Mouse (Mus musculus): ENCODE results near the gene Rmdn3.

Rmdn3 gene

DNA sequence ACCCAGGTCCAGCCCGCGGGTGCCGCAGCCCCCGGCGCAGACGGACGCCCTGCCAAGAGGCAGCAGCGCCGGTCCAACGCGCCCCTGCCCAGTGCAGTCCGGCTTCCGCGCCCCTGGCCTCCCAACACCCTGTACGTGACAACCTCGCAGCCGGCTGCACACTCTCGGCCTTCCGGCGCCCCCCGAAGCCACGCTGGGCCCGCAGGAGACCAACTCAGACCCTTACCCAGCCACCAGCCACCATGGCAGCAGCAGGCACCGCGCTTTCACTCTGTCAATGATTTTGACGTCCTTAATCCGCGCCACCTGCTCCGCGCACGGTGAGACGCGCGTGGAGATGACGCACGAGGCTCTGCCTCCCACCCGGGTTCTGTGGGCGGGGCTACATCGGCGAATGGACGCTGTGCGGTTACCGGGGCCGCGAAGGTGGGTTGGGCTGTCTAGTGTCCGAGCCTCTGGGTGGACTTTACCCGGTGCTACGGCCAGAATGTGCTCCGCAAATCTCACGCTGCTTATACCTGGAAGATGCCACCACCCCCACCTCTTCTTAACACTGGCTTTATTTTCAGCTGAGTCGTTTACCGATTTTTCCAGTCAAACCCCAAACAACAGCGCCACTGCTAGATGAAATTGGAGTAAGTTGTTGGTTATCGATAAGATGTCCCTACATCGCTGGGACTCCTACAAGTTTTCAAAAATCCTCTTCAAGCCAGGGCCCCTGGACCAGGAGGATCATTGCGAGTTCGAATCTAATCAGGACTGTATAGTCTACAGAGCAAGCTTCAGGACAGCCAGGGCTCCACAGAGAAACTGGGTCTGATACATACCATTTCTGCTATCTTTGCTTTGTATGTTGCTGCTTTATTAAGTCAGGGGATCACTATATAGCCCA, at the start of gene Rmdn3:
TSS of gene Rmdn3 (minus strand) at position 354 of the 892 bp plus-strand sequence.
- peak; percentile 84 for DNase-seq (ENCODE audit: low read depth, low spot score)

- no peak for DNase-seq (ENCODE audit: low read depth, low spot score)
These were observed 47.1 kb upstream of the Rmdn3 start for GRCm38 (mm10) chr2:119203871-119204460.

GRCm38 (mm10) chr2:119202914-119203453, 46.1 kb upstream of the Rmdn3 start:
- DNase-seq (ENCODE audit: low read depth, low spot score) = peak; percentile 27

DNA sequence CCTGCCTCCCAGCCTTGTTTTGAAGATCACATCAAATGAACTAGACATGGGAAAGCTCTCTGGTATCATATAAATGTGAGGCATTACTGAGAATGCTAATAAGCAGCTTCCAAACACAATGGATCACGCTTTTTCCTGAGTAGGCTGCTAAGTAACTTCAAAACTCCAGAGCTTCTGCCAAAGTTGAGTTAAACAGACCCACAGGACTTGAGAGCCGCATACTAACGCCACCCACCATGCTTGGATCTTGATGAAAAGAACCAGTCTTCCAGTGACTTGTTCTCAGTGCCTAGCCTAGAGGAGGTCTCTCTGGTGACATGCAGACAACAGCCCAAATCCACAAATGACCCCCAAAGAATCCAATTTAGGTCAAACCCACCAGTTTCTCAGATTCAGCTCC, 42.1 kb upstream of the Rmdn3 start:
- DNase-seq (ENCODE audit: low read depth, low spot score) = no peak

DNA sequence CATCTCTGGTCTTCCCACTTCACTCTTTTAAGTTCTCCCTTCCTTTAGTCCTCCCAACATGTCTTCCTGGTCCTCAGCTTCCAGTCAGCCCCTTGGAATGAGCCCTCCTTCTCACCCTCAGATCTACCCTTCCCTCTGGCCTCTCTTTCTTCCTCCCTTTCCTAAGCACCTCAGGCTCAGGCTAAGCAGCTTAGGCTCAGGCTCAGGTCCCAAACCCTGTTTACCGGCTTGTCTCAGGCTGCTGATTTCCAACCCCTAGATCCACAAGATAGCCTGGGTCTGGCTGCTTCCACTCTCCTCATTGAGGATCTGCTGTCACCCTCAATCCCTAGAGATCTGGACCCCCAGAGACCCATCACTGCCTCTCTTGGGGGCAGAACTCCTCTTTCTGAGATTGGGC, 41.2 kb upstream of the Rmdn3 start:
- DNase-seq (ENCODE audit: low read depth, low spot score) = no peak

DNA sequence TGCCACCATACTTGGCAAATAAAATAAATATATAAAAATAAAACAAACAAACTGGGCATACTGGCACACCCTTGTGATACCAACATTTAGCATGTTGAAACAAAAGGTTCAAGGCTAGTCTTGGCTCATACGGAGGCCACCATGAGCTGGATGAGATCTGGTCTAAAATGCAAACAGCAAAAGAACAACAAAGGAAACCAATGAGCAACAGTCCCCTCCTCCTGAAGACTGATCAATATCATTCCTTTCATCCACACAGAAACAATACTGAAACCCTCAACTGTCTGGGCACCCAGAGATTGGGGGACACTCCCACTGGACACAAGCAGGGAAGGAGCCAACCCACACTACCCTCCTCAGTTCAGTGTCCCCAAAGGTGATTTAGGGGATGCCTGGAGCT, 40.7 kb upstream of the Rmdn3 start:
- DNase-seq (ENCODE audit: low read depth, low spot score) = no peak

DNA sequence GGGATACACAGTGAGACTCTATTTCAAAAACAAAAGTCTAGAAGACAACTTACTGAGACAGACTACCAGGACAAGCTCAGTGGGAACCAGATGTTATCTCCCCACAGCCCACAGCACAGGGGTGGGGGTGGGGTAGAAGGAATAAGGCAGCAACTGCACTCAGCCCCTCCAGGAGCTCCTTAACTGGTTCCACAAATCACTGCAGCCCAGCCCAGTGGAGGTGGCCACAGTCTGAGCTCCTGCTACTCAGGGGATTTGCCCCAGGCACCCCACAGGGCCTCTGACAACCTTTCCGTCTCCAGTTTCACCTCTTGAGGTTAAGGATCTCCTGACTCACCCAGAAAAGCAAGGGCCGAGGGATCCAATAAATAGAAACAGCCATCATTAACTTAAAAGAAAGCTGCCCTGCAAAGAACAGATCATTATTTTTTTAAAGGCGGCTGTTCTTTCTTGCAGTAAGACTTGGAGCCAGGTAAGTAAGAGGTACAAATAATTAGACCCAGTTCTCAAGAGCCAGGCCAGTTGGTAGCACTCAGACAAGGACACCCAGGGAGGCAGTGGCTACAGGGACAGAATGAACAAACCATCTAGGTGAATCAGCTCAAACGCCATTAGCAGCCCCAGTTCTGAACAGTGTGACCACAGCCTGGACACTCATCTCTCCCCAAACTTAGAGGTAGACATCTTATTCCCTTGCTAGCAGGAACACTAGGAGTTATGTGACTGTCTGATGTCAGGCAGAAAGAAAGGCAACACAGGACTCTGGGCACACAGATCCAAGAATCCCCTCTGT, 39.7 kb upstream of the Rmdn3 start:
- DNase-seq (ENCODE audit: low read depth, low spot score) = no peak

GRCm38 (mm10) chr2:119194140-119194539, 37.3 kb upstream of the Rmdn3 start:
- DNase-seq (ENCODE audit: low read depth, low spot score) = peak; percentile 72

GRCm38 (mm10) chr2:119190969-119191368, 34.1 kb upstream of the Rmdn3 start:
- DNase-seq (ENCODE audit: low read depth, low spot score) = no peak

DNA sequence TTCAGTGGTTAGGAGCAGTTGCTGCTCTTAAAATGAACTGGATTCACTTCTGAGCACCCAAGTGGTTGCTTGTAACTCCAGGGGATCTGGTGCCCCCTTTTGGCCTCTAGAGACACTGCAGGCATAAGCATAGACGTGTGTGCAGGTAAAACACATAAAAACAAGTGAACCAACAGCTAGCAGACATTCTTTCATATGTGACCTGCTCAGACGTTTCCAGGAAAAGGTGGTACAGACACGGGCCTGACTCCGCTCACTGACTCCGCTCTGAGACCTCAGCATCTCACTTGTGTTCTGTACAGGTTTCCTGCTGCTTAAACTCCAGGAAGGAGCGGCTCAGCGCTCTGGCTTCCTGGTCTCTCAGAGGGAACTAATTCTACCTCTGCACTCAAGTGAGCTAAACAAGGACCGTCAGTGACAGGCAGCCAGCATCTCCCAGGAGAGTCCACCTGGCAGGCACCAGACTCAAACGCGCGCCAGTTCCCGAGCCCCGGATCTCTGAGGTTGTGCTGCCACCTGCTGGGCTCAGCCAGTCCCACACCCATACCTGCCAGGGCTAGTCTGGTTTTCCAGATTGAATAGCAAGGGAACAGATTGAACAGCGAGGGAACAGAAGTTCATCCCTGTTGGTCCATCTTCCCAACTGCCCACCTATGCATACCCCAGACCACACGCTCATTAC, 32.3 kb upstream of the Rmdn3 start:
- peak; percentile 77 for DNase-seq (ENCODE audit: low read depth, low spot score)

DNA sequence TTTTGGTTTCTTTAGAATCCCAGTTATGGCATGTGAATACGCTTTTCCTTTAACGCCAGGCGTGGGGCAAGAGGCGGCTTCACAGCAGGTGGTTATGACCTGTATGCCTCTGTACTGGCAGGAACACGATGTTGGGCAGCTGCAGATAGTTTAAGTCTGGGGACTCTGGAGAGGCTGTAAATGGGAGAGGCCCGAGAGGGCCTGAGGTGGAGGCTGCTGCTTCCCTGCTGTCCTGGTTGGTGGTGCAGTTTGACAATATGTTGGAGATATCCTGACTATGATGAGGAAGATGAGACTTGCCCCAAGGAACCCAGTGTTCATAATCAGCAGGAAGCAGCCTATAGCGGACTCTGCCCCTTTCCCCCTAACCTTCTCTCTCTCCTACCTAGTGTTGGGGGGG, 26.1 kb upstream of the Rmdn3 start:
- no peak for DNase-seq (ENCODE audit: low read depth, low spot score)

- DNase-seq (ENCODE audit: low read depth, low spot score) = no peak
These were observed 20.6 kb upstream of the Rmdn3 start for GRCm38 (mm10) chr2:119177384-119177939.

- no peak for DNase-seq (ENCODE audit: low read depth, low spot score)
These were observed 19.9 kb upstream of the Rmdn3 start for GRCm38 (mm10) chr2:119176761-119177160.

GRCm38 (mm10) chr2:119175614-119176013, 18.8 kb upstream of the Rmdn3 start:
- DNase-seq (ENCODE audit: low read depth, low spot score) = no peak

GRCm38 (mm10) chr2:119174866-119175265, 18.0 kb upstream of the Rmdn3 start:
- no peak for DNase-seq (ENCODE audit: low read depth, low spot score)

DNA sequence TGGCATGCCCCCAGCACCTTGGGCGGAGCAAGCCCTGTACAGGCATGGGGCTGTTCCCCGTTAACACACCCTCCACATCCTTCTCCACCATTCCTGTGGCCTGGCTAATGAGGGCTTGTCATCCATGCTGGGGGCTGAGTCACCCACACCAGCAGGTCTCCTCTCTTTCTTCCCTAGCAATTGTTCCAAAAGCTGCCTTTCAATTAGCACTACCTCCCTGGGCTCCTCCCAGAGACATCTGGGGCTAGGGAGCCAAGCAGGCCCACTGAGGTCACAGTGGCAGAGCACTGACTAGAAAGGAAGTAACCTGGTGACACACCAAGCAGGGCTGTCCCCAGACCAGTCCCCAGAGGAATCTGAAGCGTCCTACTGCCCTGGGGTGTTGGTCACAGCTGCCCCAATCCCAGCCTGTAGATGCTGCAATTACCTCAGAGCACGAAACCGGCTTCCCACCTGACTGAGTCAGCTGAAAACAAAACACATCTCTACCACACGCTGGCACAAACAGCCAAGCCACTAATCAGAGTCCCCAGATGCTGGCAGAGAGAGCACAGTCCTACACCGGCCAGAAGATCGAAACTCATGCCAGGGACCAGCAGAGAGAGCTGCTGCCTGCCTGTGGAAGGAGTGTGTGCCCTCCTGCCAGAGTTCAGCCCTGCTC, 17.3 kb upstream of the Rmdn3 start, which contains the start of gene Gm14137:
TSS of gene Gm14137 (plus strand) at position 519 of the 661 bp plus-strand sequence.
- no peak for DNase-seq (ENCODE audit: low read depth, low spot score)

- no peak for DNase-seq (ENCODE audit: low read depth, low spot score)
These were observed 16.2 kb upstream of the Rmdn3 start for GRCm38 (mm10) chr2:119172862-119173576.

GRCm38 (mm10) chr2:119172446-119172845, 15.6 kb upstream of the Rmdn3 start:
- DNase-seq (ENCODE audit: low read depth, low spot score) = no peak

DNA sequence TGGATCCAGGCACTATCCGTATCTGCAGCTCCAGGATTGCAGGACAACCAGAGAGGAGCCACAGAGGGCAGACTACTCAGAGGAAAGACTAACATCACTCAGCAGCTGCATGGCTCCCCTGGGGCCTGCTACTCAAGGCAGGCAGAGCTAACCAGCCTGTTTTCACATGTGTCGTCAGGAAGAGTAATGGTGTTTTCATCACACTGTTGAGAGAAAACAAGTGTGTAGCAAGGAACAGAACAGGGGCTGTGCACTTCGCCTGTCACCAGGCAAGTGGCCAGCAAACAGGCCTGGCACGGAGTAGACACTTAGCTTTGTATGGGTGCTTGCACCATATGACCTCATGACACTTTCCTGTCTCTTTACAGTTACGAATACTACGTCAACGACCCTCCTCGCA, 14.7 kb upstream of the Rmdn3 start:
- DNase-seq (ENCODE audit: low read depth, low spot score) = no peak

DNA sequence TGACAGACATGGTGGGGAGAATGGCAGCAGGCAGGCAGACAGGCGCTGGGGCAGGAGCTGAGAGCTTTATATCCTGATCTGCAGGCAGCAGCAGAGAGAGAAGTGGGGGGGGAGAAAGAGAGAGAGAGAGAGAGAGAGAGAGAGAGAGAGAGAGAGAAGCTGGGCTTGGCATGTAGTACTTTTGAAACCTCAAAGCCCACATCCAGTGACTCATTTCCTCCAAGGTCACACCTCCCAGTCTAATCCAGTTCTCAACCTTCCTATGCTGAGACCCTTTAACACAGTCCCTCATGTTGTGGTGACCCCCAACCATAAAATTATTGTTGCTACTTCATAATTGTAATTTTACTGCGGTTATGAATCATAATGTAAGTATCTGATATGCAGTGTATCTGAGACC, 13.4 kb upstream of the Rmdn3 start:
- DNase-seq (ENCODE audit: low read depth, low spot score) = no peak

Measured in skeletal muscle tissue, adult 2 months (tissue).